Mouse (Mus musculus): ENCODE measurements around the gene Bcl2l11. TPM values are rescaled to one million over a fixed set of nuclear protein-coding genes. Genes with fewer than 3 reads are reported as not detected.

The Bcl2l11 gene
- polyA plus RNA-seq (2015; fragmentation: Nextera tagmentation; extraction: Ambion mirVana) = 29.2 and 29.4 TPM in 2 replicates

GRCm38 (mm10) chr2:128125635-128126470 is at the start of gene Bcl2l11:
Bcl2l11 (plus strand) TSS chr2:128126038.
- Histone ChIP-seq H3K4me1 (peaks cover 50% of the 10 kb centered on the region), H3K9ac (peak within 1 kb of the TSS; percentile 81), H3K4me2 (peak within 1 kb of the TSS; percentile 96), H3K36me3 (peaks cover 15% of the 10 kb centered on the region), H3K4me3 (peak within 1 kb of the TSS; percentile 70), H3K27ac (peak within 1 kb of the TSS; percentile 96), H3K27me3 (peaks cover 27% of the 10 kb centered on the region), H3K9me3 (no peaks in the 10 kb centered on the region)
- under 1% methylated on average over 76 of the region's 76 CpGs for WGBS
- peak; percentile 89 for ATAC-seq (ENCODE audit: borderline replicate concordance, extremely low read depth, low FRiP score, low TSS enrichment)

- peaks cover 5% of the 10 kb centered on the region; the same call in 1 of the 2 replicates for H3K27me3 ChIP-seq
- H3K9me3 ChIP-seq = no peaks in the 10 kb centered on the region
- WGBS = 82% methylated on average over 4 of the region's 4 CpGs
- H3K36me3 ChIP-seq = no peaks in the 10 kb centered on the region
- no peak overlapping the region for H3K9ac ChIP-seq
- no peaks in the 10 kb centered on the region for H3K4me1 ChIP-seq
- no peak overlapping the region for H3K4me2 ChIP-seq
- no peak overlapping the region for H3K27ac ChIP-seq
- no peak for ATAC-seq (ENCODE audit: borderline replicate concordance, extremely low read depth, low FRiP score, low TSS enrichment)
- H3K4me3 ChIP-seq = no peak overlapping the region
Observed at GRCm38 (mm10) chr2:128076936-128077335, 48.9 kb upstream of the Bcl2l11 start.

GRCm38 (mm10) chr2:128078859-128079258 is 47.0 kb upstream of the Bcl2l11 start:
- Histone ChIP-seq H3K9ac (no peak overlapping the region), H3K4me1 (no peaks in the 10 kb centered on the region), H3K4me3 (no peak overlapping the region), H3K27ac (no peak overlapping the region), H3K36me3 (no peaks in the 10 kb centered on the region), H3K9me3 (no peaks in the 10 kb centered on the region), H3K4me2 (no peak overlapping the region), H3K27me3 (peaks cover 5% of the 10 kb centered on the region; the same call in 1 of the 2 replicates)
- no peak for ATAC-seq (ENCODE audit: borderline replicate concordance, extremely low read depth, low FRiP score, low TSS enrichment)
- 35% methylated on average over 5 of the region's 5 CpGs for WGBS

GRCm38 (mm10) chr2:128079316-128079715 is 46.5 kb upstream of the Bcl2l11 start:
- Histone ChIP-seq H3K36me3 (no peaks in the 10 kb centered on the region), H3K27me3 (peaks cover 5% of the 10 kb centered on the region; the same call in 1 of the 2 replicates), H3K4me3 (no peak overlapping the region), H3K27ac (no peak overlapping the region), H3K4me2 (no peak overlapping the region), H3K9ac (no peak overlapping the region), H3K4me1 (no peaks in the 10 kb centered on the region), H3K9me3 (no peaks in the 10 kb centered on the region)
- 66% methylated on average over 6 of the region's 6 CpGs for WGBS
- no peak for ATAC-seq (ENCODE audit: borderline replicate concordance, extremely low read depth, low FRiP score, low TSS enrichment)

GRCm38 (mm10) chr2:128083844-128084243 is 42.0 kb upstream of the Bcl2l11 start:
- Histone ChIP-seq H3K9ac (no peak overlapping the region), H3K27me3 (peaks cover 1% of the 10 kb centered on the region; the same call in 1 of the 2 replicates), H3K36me3 (no peaks in the 10 kb centered on the region), H3K9me3 (no peaks in the 10 kb centered on the region), H3K27ac (no peak overlapping the region), H3K4me3 (no peak overlapping the region), H3K4me2 (no peak overlapping the region), H3K4me1 (no peaks in the 10 kb centered on the region)
- WGBS = 5% methylated on average over 3 of the region's 3 CpGs
- ATAC-seq (ENCODE audit: borderline replicate concordance, extremely low read depth, low FRiP score, low TSS enrichment) = no peak

- Histone ChIP-seq H3K9ac (no peak overlapping the region), H3K36me3 (no peaks in the 10 kb centered on the region), H3K4me2 (no peak overlapping the region), H3K27ac (no peak overlapping the region), H3K4me1 (no peaks in the 10 kb centered on the region), H3K9me3 (no peaks in the 10 kb centered on the region), H3K27me3 (no peaks in the 10 kb centered on the region), H3K4me3 (no peak overlapping the region)
- 73% methylated on average over 5 of the region's 5 CpGs for WGBS
- no peak for ATAC-seq (ENCODE audit: borderline replicate concordance, extremely low read depth, low FRiP score, low TSS enrichment)
Observed at GRCm38 (mm10) chr2:128084607-128085006, 41.2 kb upstream of the Bcl2l11 start.

GRCm38 (mm10) chr2:128085481-128085880 is 40.4 kb upstream of the Bcl2l11 start:
- ATAC-seq (ENCODE audit: borderline replicate concordance, extremely low read depth, low FRiP score, low TSS enrichment) = no peak
- Histone ChIP-seq H3K4me1 (no peaks in the 10 kb centered on the region), H3K4me3 (no peak overlapping the region), H3K9me3 (no peaks in the 10 kb centered on the region), H3K4me2 (no peak overlapping the region), H3K27ac (no peak overlapping the region), H3K9ac (no peak overlapping the region), H3K36me3 (no peaks in the 10 kb centered on the region), H3K27me3 (no peaks in the 10 kb centered on the region)
- WGBS = 94% methylated on average over 1 of the region's 1 CpGs

- no peaks in the 10 kb centered on the region for H3K36me3 ChIP-seq
- H3K27ac ChIP-seq = no peak overlapping the region
- WGBS = 42% methylated on average over 14 of the region's 14 CpGs
- H3K27me3 ChIP-seq = no peaks in the 10 kb centered on the region
- no peak for ATAC-seq (ENCODE audit: borderline replicate concordance, extremely low read depth, low FRiP score, low TSS enrichment)
- H3K9me3 ChIP-seq = no peaks in the 10 kb centered on the region
- H3K4me2 ChIP-seq = no peak overlapping the region
- H3K4me1 ChIP-seq = no peaks in the 10 kb centered on the region
- no peak overlapping the region for H3K4me3 ChIP-seq
- no peak overlapping the region for H3K9ac ChIP-seq
Observed at GRCm38 (mm10) chr2:128086301-128086886, 39.4 kb upstream of the Bcl2l11 start.

- Histone ChIP-seq H3K4me1 (no peaks in the 10 kb centered on the region), H3K4me3 (no peak overlapping the region), H3K9ac (no peak overlapping the region), H3K4me2 (no peak overlapping the region), H3K36me3 (no peaks in the 10 kb centered on the region), H3K27me3 (no peaks in the 10 kb centered on the region), H3K9me3 (no peaks in the 10 kb centered on the region), H3K27ac (no peak overlapping the region)
- 60% methylated on average over 7 of the region's 7 CpGs for WGBS
- no peak for ATAC-seq (ENCODE audit: borderline replicate concordance, extremely low read depth, low FRiP score, low TSS enrichment)
Observed at GRCm38 (mm10) chr2:128086996-128087526, 38.8 kb upstream of the Bcl2l11 start.

- H3K36me3 ChIP-seq = no peaks in the 10 kb centered on the region
- 69% methylated on average over 8 of the region's 8 CpGs for WGBS
- ATAC-seq (ENCODE audit: borderline replicate concordance, extremely low read depth, low FRiP score, low TSS enrichment) = no peak
- no peaks in the 10 kb centered on the region for H3K4me1 ChIP-seq
- H3K4me2 ChIP-seq = no peak overlapping the region
- H3K27me3 ChIP-seq = no peaks in the 10 kb centered on the region
- no peak overlapping the region for H3K27ac ChIP-seq
- no peak overlapping the region for H3K4me3 ChIP-seq
- no peak overlapping the region for H3K9ac ChIP-seq
- H3K9me3 ChIP-seq = no peaks in the 10 kb centered on the region
Observed at GRCm38 (mm10) chr2:128087798-128088545, 37.9 kb upstream of the Bcl2l11 start.

- H3K36me3 ChIP-seq = no peaks in the 10 kb centered on the region
- H3K9me3 ChIP-seq = no peaks in the 10 kb centered on the region
- no peak overlapping the region for H3K9ac ChIP-seq
- ATAC-seq (ENCODE audit: borderline replicate concordance, extremely low read depth, low FRiP score, low TSS enrichment) = no peak
- no peak overlapping the region for H3K4me3 ChIP-seq
- H3K27ac ChIP-seq = no peak overlapping the region
- H3K27me3 ChIP-seq = no peaks in the 10 kb centered on the region
- H3K4me1 ChIP-seq = no peaks in the 10 kb centered on the region
- H3K4me2 ChIP-seq = no peak overlapping the region
- WGBS = 87% methylated on average over 6 of the region's 6 CpGs
Observed at GRCm38 (mm10) chr2:128090283-128090885, 35.5 kb upstream of the Bcl2l11 start.

Measured in lung, embryonic 15.5 days (tissue).